Comparison of ENCODE assay signal across 8 mouse cellular contexts in genomic region chr2:155235746-155236361, GRCm38 (mm10). TPM values are rescaled to one million over a fixed set of nuclear protein-coding genes. Genes with fewer than 3 reads are reported as not detected.
A peak's percentile ranks its signal among the peaks of the same experiment; 100 is the strongest.
DNase-seq lines count a peak whose midpoint lies in the region; ATAC-seq lines count a peak whose summit lies in the region.

No protein-coding gene starts in this region.

- ATAC-seq in kidney, embryonic 16.5 days (ENCODE audit: low FRiP score, low TSS enrichment): peak; percentile 90
- peak; percentile 44 for ATAC-seq in megakaryocyte-erythroid progenitor cell, adult 5-6 weeks (replicated peaks; ENCODE audit: low FRiP score, low TSS enrichment, poor library complexity, severe bottlenecking)

- DNase-seq in kidney, postnatal 10 days: no peak
- no peak for DNase-seq in hindbrain, embryonic 10.5 days (ENCODE audit: low spot score)
- no peak for DNase-seq in right cerebral cortex, postnatal 4 days
- DNase-seq in adrenal gland, adult 8-10 months: no peak
- DNase-seq in ovary, postnatal 10 days (ENCODE audit: low spot score): no peak

- H3K4me3 ChIP-seq in kidney, embryonic 16.5 days (ENCODE audit: low read length): peak overlapping the region; percentile 95
- peak overlapping the region; percentile 89 for H3K4me3 ChIP-seq in brown adipose tissue, adult 24 weeks (ENCODE audit: insufficient read depth, low read depth, low read length)
- H3K4me3 ChIP-seq in hindbrain, embryonic 10.5 days: peak overlapping the region; percentile 96

- no peaks in the 10 kb centered on the region for H3K27me3 ChIP-seq in kidney, embryonic 16.5 days (ENCODE audit: insufficient read depth, low read length)
- H3K27me3 ChIP-seq in hindbrain, embryonic 10.5 days (ENCODE audit: insufficient read depth, poor library complexity, severe bottlenecking): no peaks in the 10 kb centered on the region

- H3K4me2 ChIP-seq in kidney, embryonic 16.5 days (replicated peaks; ENCODE audit: low read depth, low read length): peak overlapping the region; percentile 65

- H3K9me3 ChIP-seq in kidney, embryonic 16.5 days (ENCODE audit: low read length): no peaks in the 10 kb centered on the region
- H3K9me3 ChIP-seq in hindbrain, embryonic 10.5 days: no peaks in the 10 kb centered on the region

- peak overlapping the region; percentile 96 for H3K9ac ChIP-seq in kidney, embryonic 16.5 days (replicated peaks; ENCODE audit: low read length)

- H3K36me3 ChIP-seq in kidney, embryonic 16.5 days (ENCODE audit: insufficient read depth, low read length): no peaks in the 10 kb centered on the region
- peaks cover 11% of the 10 kb centered on the region for H3K36me3 ChIP-seq in hindbrain, embryonic 10.5 days

- 3% methylated on average over 13 of the region's 13 CpGs for WGBS in kidney, embryonic 16.5 days
- WGBS in hindbrain, embryonic 10.5 days: 5% methylated on average over 13 of the region's 13 CpGs

- H3K4me1 ChIP-seq in kidney, embryonic 16.5 days (ENCODE audit: insufficient read depth, low read length): peaks cover 13% of the 10 kb centered on the region
- H3K4me1 ChIP-seq in brown adipose tissue, adult 24 weeks (ENCODE audit: control insufficient read depth, insufficient read depth, insufficient read length, low read length): peaks cover 11% of the 10 kb centered on the region
- H3K4me1 ChIP-seq in hindbrain, embryonic 10.5 days (replicated peaks): peaks cover 20% of the 10 kb centered on the region

- peak overlapping the region; percentile 94 for H3K27ac ChIP-seq in kidney, embryonic 16.5 days (ENCODE audit: low read length)
- peak overlapping the region; percentile 79 for H3K27ac ChIP-seq in brown adipose tissue, adult 24 weeks (replicated peaks; ENCODE audit: low read depth, low read length)
- peak overlapping the region; percentile 99 for H3K27ac ChIP-seq in hindbrain, embryonic 10.5 days

RNA-seq across cellular contexts. Expression of gene Dynlrb1, which starts 0.5 kb away (rescaled TPM):
- 391 and 404 TPM in 2 replicates for polyA plus RNA-seq in kidney, embryonic 16.5 days (2015; fragmentation: Nextera tagmentation; extraction: Ambion mirVana)
- polyA plus RNA-seq in brown adipose tissue, adult 24 weeks (2012; ENCODE audit: insufficient read depth, insufficient read length, missing spikeins): 372 and 376 TPM in 2 replicates
- polyA plus RNA-seq in hindbrain, embryonic 10.5 days (2016; fragmentation: Nextera tagmentation; extraction: Ambion mirVana): 425 and 519 TPM in 2 replicates
- total RNA-seq in megakaryocyte-erythroid progenitor cell, adult 5-6 weeks (2014; fragmentation: Nextera tagmentation): 192 and 212 TPM in 2 replicates
- 189 and 243 TPM in 2 replicates for total RNA-seq in megakaryocyte-erythroid progenitor cell, adult 5-6 weeks (2017)
- total RNA-seq in adrenal gland, adult 8-10 months (2022): 100 to 1,000 TPM; 209 to 378 (median 290) TPM

RNA-seq across cellular contexts. Expression of gene Map1lc3a, which starts 40.2 kb away (rescaled TPM):
- 156 and 165 TPM in 2 replicates for polyA plus RNA-seq in kidney, embryonic 16.5 days (2015; fragmentation: Nextera tagmentation; extraction: Ambion mirVana)
- polyA plus RNA-seq in brown adipose tissue, adult 24 weeks (2012; ENCODE audit: insufficient read depth, insufficient read length, missing spikeins): 428 and 471 TPM in 2 replicates
- polyA plus RNA-seq in hindbrain, embryonic 10.5 days (2016; fragmentation: Nextera tagmentation; extraction: Ambion mirVana): 123 and 212 TPM in 2 replicates
- 4.4 and 5.2 TPM in 2 replicates for total RNA-seq in megakaryocyte-erythroid progenitor cell, adult 5-6 weeks (2014; fragmentation: Nextera tagmentation)
- 2.7 TPM in 1 of 2 replicates, not detected in the other for total RNA-seq in megakaryocyte-erythroid progenitor cell, adult 5-6 weeks (2017)
- 100 to 1,000 TPM; 298 to 859 (median 554) TPM for total RNA-seq in adrenal gland, adult 8-10 months (2022)
